Mouse (Mus musculus) heart, embryonic 15.5 days (tissue): ENCODE results near the gene Rnf187. TPM values are rescaled to one million over a fixed set of nuclear protein-coding genes. Genes with fewer than 3 reads are reported as not detected.

Experiments used
- ATAC-seq: fragments of 200-750 bp; cut with Nextera tagmentation; replicated peaks from 2 replicates; pipeline ENCODE4 v1.8.0; 2017; ENCODE audit warnings: low read depth, moderate TSS enrichment; ENCODE audit not compliant: insufficient number of reproducible peaks, insufficient read depth, low FRiP score
- H3K27ac ChIP-seq: fragments of 300-500 bp; sonication (generic); 2 replicates; pipeline ENCODE4 v1.5.1; 2015; ENCODE audit warnings: mild to moderate bottlenecking, inconsistent platforms
- H3K27me3 ChIP-seq: fragments of 300-500 bp; sonication (generic); 2 replicates; pipeline ENCODE4 v1.6.1; 2015; ENCODE audit warnings: inconsistent platforms
- H3K36me3 ChIP-seq: fragments of 300-500 bp; sonication (generic); 2 replicates; pipeline ENCODE4 v1.6.1; 2015; ENCODE audit warnings: mild to moderate bottlenecking, inconsistent platforms
- H3K4me1 ChIP-seq: fragments of 300-500 bp; sonication (generic); replicated peaks from 2 replicates; pipeline ENCODE4 v1.6.1; 2015; ENCODE audit warnings: inconsistent platforms
- H3K4me2 ChIP-seq: fragments of 300-500 bp; sonication (generic); 2 replicates; pipeline ENCODE4 v1.6.1; 2015; ENCODE audit warnings: inconsistent platforms, mild to moderate bottlenecking, moderate library complexity
- H3K4me3 ChIP-seq: fragments of 300-500 bp; sonication (generic); 2 replicates; pipeline ENCODE4 v1.5.1; 2015; ENCODE audit warnings: mild to moderate bottlenecking, inconsistent platforms
- H3K9ac ChIP-seq: fragments of 300-500 bp; sonication (generic); 2 replicates; pipeline ENCODE4 v1.6.1; 2015; ENCODE audit warnings: mild to moderate bottlenecking, inconsistent platforms
- H3K9me3 ChIP-seq: fragments of 300-500 bp; sonication (generic); replicated peaks from 2 replicates; pipeline ENCODE4 v1.6.1; 2016; ENCODE audit warnings: inconsistent platforms
- WGBS: fragments of 180-500 bp; shearing (Covaris S2); methylation state at CpG from one replicate; pipeline ENCODE4 v1.1.7; 2015; ENCODE audit warnings: mixed read lengths; 5-methylcytosine and 5-hydroxymethylcytosine counted together
- polyA plus RNA-seq: library from polyadenylated mRNA; unstranded; fragments of >200 nt; fragmentation: Nextera tagmentation; extraction: Ambion mirVana; gene quantifications from 2 replicates; pipeline ENCODE4 v1.2.1, GENCODE M21; 2015

Rnf187 gene
- 170 and 210 TPM in 2 replicates for polyA plus RNA-seq

DNA sequence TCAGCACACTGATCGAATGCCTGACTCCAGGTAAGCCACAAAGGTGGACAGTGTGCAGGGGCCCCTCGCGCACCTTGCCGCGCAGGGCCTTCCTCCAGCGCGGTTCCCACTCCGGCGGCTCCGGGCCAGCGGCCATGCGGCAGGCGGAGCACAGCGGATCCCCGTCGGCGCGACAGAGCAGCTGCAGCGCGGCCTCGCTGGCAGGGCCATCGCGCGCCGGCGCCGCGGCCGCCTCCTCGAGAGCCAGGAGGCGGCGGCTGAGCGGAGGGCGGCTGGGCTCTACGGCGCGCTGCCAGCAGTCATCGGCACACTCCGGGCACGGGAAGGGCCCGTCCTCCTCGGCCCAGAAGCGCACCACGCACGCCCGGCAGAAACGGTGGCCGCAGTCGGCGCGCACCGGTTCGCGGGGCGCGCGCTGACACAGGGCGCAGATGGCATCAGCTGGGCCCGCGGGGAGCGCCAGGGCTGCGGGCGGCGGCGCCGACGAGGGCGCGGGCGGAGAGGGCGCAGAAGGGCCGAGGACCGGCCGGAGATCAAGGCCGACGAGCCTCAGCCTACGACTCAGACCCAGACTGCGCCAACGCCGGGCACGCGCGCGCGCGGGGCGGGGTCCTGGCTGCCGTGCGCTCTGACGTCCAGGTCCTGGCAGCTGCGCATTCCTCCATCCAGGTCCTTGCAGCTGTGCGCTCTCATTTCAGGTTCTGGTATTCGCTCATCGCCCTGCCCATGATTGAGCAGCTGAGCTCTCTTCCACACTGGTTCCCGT is at the start of gene Rnf187:
Gene Rnf187, minus strand, starts transcription at position 595 of the 766 bp plus-strand sequence.
- peak; percentile 97 for ATAC-seq
- Histone ChIP-seq H3K27ac (peak within 1 kb of the TSS; percentile 98), H3K4me1 (peaks cover 25% of the 10 kb centered on the region), H3K4me2 (peak within 1 kb of the TSS; percentile 95), H3K9me3 (no peaks in the 10 kb centered on the region), H3K9ac (peak within 1 kb of the TSS; percentile 98), H3K36me3 (peaks cover 27% of the 10 kb centered on the region), H3K27me3 (peaks cover 5% of the 10 kb centered on the region), H3K4me3 (peak within 1 kb of the TSS; percentile 90)
- under 1% methylated on average over 94 of the region's 95 CpGs for WGBS

GRCm38 (mm10) chr11:58985299-58985917 is 46.7 kb upstream of the Rnf187 start:
- Histone ChIP-seq H3K9ac (no peak overlapping the region), H3K4me1 (peaks cover 93% of the 10 kb centered on the region)
- WGBS, result 58% methylated on average over 3 of the region's 3 CpGs

GRCm38 (mm10) chr11:58984657-58985056 is 45.9 kb upstream of the Rnf187 start:
- H3K27ac ChIP-seq, result peak overlapping the region; percentile 92
- no peaks in the 10 kb centered on the region for H3K9me3 ChIP-seq
- H3K27me3 ChIP-seq, result no peaks in the 10 kb centered on the region
- H3K4me1 ChIP-seq, result peaks cover 93% of the 10 kb centered on the region
- peaks cover 50% of the 10 kb centered on the region for H3K36me3 ChIP-seq
- no peak for ATAC-seq
- H3K9ac ChIP-seq, result peak overlapping the region; percentile 29; the same call in 1 of the 2 replicates
- H3K4me3 ChIP-seq, result no peak overlapping the region
- WGBS, result 81% methylated on average over 7 of the region's 7 CpGs
- H3K4me2 ChIP-seq, result peak overlapping the region; percentile 24; the same call in 1 of the 2 replicates

More at GRCm38 (mm10) chr11:58985299-58985917, 46.7 kb upstream of the Rnf187 start:
- peak overlapping the region; percentile 92 for H3K27ac ChIP-seq
- peaks cover 53% of the 10 kb centered on the region for H3K36me3 ChIP-seq
- no peaks in the 10 kb centered on the region for H3K27me3 ChIP-seq
- no peaks in the 10 kb centered on the region for H3K9me3 ChIP-seq
- H3K4me3 ChIP-seq, result no peak overlapping the region
- no peak overlapping the region for H3K4me2 ChIP-seq
- ATAC-seq, result no peak

- Histone ChIP-seq H3K4me2 (peak overlapping the region; percentile 42), H3K4me3 (no peak overlapping the region), H3K9ac (peak overlapping the region; percentile 37; the same call in 1 of the 2 replicates), H3K9me3 (no peaks in the 10 kb centered on the region), H3K4me1 (peaks cover 94% of the 10 kb centered on the region), H3K27ac (peak overlapping the region; percentile 92), H3K36me3 (peaks cover 43% of the 10 kb centered on the region), H3K27me3 (no peaks in the 10 kb centered on the region)
- WGBS, result 48% methylated on average over 6 of the region's 6 CpGs
- peak; percentile 79 for ATAC-seq
Measured at GRCm38 (mm10) chr11:58983691-58984341, 45.1 kb upstream of the Rnf187 start.

DNA sequence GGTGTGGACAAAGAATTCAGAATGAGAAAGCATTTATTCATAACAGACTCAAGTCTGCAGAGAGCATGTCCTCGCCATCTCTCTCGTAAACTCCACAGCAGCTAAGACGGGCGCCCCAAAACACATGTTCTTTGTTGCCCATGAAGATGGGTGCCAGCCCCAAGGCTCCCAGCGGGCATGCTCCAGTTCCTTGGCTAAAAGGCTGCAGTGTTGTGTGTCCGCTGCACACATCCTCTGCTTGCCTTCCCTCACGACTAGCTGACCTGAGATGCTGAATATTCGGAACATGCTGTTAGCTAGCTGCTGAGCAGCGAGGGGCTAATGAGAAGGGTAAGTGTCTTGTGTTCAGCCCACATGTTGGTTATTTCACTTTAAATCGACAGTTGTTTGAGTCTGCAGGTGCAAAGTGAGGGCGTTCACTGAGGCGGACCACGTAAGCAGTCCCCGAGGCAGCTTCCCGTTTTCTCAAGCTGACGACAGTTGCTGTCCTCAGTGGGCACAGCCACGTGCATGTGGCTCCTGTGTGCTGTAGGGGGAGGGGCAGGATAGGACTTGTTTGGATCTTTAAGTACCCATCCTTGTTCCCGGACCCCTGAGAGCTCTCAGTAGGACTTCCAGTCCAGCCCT is 43.9 kb upstream of the Rnf187 start:
- Histone ChIP-seq H3K4me2 (peak overlapping the region; percentile 96; the same call in 1 of the 2 replicates), H3K27ac (peak overlapping the region; percentile 76), H3K4me3 (no peak overlapping the region), H3K4me1 (peaks cover 83% of the 10 kb centered on the region), H3K9me3 (no peaks in the 10 kb centered on the region), H3K27me3 (no peaks in the 10 kb centered on the region), H3K9ac (0 out of 2 replicates have a peak overlapping the region, but pooled peaks have one; percentile 3), H3K36me3 (peaks cover 38% of the 10 kb centered on the region)
- WGBS, result 77% methylated on average over 18 of the region's 18 CpGs
- no peak for ATAC-seq

- Histone ChIP-seq H3K9me3 (no peaks in the 10 kb centered on the region), H3K27ac (peak overlapping the region; percentile 76), H3K4me2 (peak overlapping the region; percentile 96), H3K4me3 (no peak overlapping the region; the same call in 1 of the 2 replicates), H3K4me1 (peaks cover 81% of the 10 kb centered on the region), H3K36me3 (peaks cover 32% of the 10 kb centered on the region), H3K27me3 (no peaks in the 10 kb centered on the region), H3K9ac (0 out of 2 replicates have a peak overlapping the region, but pooled peaks have one; percentile 3)
- WGBS, result 48% methylated on average over 14 of the region's 14 CpGs
- ATAC-seq, result 0 out of 2 replicates have a peak, but pooled peaks have one; percentile 9
Measured at GRCm38 (mm10) chr11:58981541-58982447, 43.1 kb upstream of the Rnf187 start.

- ATAC-seq, result no peak
- 40% methylated on average over 5 of the region's 5 CpGs for WGBS
- H3K9me3 ChIP-seq, result no peaks in the 10 kb centered on the region
- H3K4me2 ChIP-seq, result peak overlapping the region; percentile 96
- peak overlapping the region; percentile 83 for H3K9ac ChIP-seq
- H3K36me3 ChIP-seq, result peaks cover 22% of the 10 kb centered on the region
- peak overlapping the region; percentile 75 for H3K4me3 ChIP-seq
- H3K27me3 ChIP-seq, result no peaks in the 10 kb centered on the region
- H3K4me1 ChIP-seq, result peaks cover 68% of the 10 kb centered on the region
- H3K27ac ChIP-seq, result peak overlapping the region; percentile 76
Measured at GRCm38 (mm10) chr11:58980381-58980990, 41.8 kb upstream of the Rnf187 start.

- H3K9me3 ChIP-seq, result no peaks in the 10 kb centered on the region
- no peaks in the 10 kb centered on the region for H3K27me3 ChIP-seq
- H3K9ac ChIP-seq, result peak overlapping the region; percentile 83
- H3K4me3 ChIP-seq, result peak overlapping the region; percentile 75
- H3K4me1 ChIP-seq, result peaks cover 60% of the 10 kb centered on the region
- peak overlapping the region; percentile 76 for H3K27ac ChIP-seq
- peak overlapping the region; percentile 96 for H3K4me2 ChIP-seq
- H3K36me3 ChIP-seq, result peaks cover 16% of the 10 kb centered on the region
- 60% methylated on average over 7 of the region's 7 CpGs for WGBS
- ATAC-seq, result no peak
Measured at GRCm38 (mm10) chr11:58979661-58980060, 40.9 kb upstream of the Rnf187 start.

- Histone ChIP-seq H3K27ac (peak overlapping the region; percentile 76), H3K4me3 (peak overlapping the region; percentile 75), H3K9me3 (no peaks in the 10 kb centered on the region), H3K9ac (peak overlapping the region; percentile 83), H3K4me1 (peaks cover 55% of the 10 kb centered on the region), H3K27me3 (no peaks in the 10 kb centered on the region), H3K4me2 (peak overlapping the region; percentile 96), H3K36me3 (peaks cover 14% of the 10 kb centered on the region)
- WGBS, result 56% methylated on average over 3 of the region's 3 CpGs
- ATAC-seq, result no peak
Measured at GRCm38 (mm10) chr11:58979183-58979582, 40.5 kb upstream of the Rnf187 start.

GRCm38 (mm10) chr11:58978706-58979030 is 40.0 kb upstream of the Rnf187 start:
- peaks cover 14% of the 10 kb centered on the region for H3K36me3 ChIP-seq
- ATAC-seq, result no peak
- no peaks in the 10 kb centered on the region for H3K27me3 ChIP-seq
- peak overlapping the region; percentile 76 for H3K27ac ChIP-seq
- no peaks in the 10 kb centered on the region for H3K9me3 ChIP-seq
- H3K4me1 ChIP-seq, result peaks cover 52% of the 10 kb centered on the region
- peak overlapping the region; percentile 96 for H3K4me2 ChIP-seq
- H3K4me3 ChIP-seq, result peak overlapping the region; percentile 75
- H3K9ac ChIP-seq, result peak overlapping the region; percentile 83
- 1% methylated on average over 5 of the region's 5 CpGs for WGBS
